Mouse (Mus musculus): ENCODE data around the gene Ubb. TPM values are rescaled to one million over a fixed set of nuclear protein-coding genes. Genes with fewer than 3 reads are reported as not detected.

Ubb gene
- polyA plus RNA-seq, 1 experiment from 2014 or later, result 2,952 TPM

- WGBS, result 75% methylated on average over 3 of the region's 3 CpGs
- Histone ChIP-seq H3K4me2 (no peak overlapping the region), H3K9me3 (ENCODE audit: low read depth, low read length) (no peaks in the 10 kb centered on the region), H3K27ac (ENCODE audit: low read depth) (no peak overlapping the region), H3K36me3 (ENCODE audit: insufficient read depth) (no peaks in the 10 kb centered on the region), H3K4me3 (ENCODE audit: low read depth, low read length) (no peak overlapping the region), H3K27me3 (ENCODE audit: insufficient read depth, low read length) (no peaks in the 10 kb centered on the region), H3K9ac (no peak overlapping the region), H3K4me1 (ENCODE audit: insufficient read depth) (no peaks in the 10 kb centered on the region)
- TF ChIP-seq CTCF (IDR thresholded peaks at IDR 0.05; ENCODE audit: low read depth), result no peak
- DNase-seq (no peak), ATAC-seq (ENCODE audit: insufficient read depth) (no peak)
Observed at GRCm38 (mm10) chr11:62568300-62568699, 17.3 kb downstream of the Ubb start.

- H3K9me3 ChIP-seq (ENCODE audit: low read depth, low read length), result no peaks in the 10 kb centered on the region
- H3K9ac ChIP-seq, result peak within 1 kb of the TSS; percentile 18; the same call in 1 of the 2 replicates
- H3K27me3 ChIP-seq (ENCODE audit: insufficient read depth, low read length), result peaks cover 4% of the 10 kb centered on the region; the same call in 1 of the 2 replicates
- H3K4me3 ChIP-seq (ENCODE audit: low read depth, low read length), result peak within 1 kb of the TSS; percentile 46
- H3K36me3 ChIP-seq (ENCODE audit: insufficient read depth), result no peaks in the 10 kb centered on the region
- peak within 1 kb of the TSS; percentile 81 for H3K4me2 ChIP-seq
- 74% methylated on average over 6 of the region's 6 CpGs for WGBS
- ATAC-seq (ENCODE audit: insufficient read depth) (no peak), DNase-seq (no peak)
- H3K4me1 ChIP-seq (ENCODE audit: insufficient read depth), result peaks cover 3% of the 10 kb centered on the region
- H3K27ac ChIP-seq (ENCODE audit: low read depth), result no peak within 1 kb of the TSS
- TF ChIP-seq CTCF (IDR thresholded peaks at IDR 0.05; ENCODE audit: low read depth), result no peak
Observed at GRCm38 (mm10) chr11:62573959-62574702, 23.2 kb downstream of the Ubb start, which contains the start of gene Trpv2. Gene Trpv2 (plus strand): TSS chr11:62574486.

- H3K4me2 ChIP-seq, result peak overlapping the region; percentile 81
- ATAC-seq (ENCODE audit: insufficient read depth), result no peak
- 72% methylated on average over 4 of the region's 4 CpGs for WGBS
Observed at GRCm38 (mm10) chr11:62574703-62575085, 23.7 kb downstream of the Ubb start.

GRCm38 (mm10) chr11:62575297-62575658 lies 24.3 kb downstream of the Ubb start:
- Histone ChIP-seq H3K4me1 (ENCODE audit: insufficient read depth) (peaks cover 3% of the 10 kb centered on the region), H3K27ac (ENCODE audit: low read depth) (no peak overlapping the region), H3K36me3 (ENCODE audit: insufficient read depth) (no peaks in the 10 kb centered on the region), H3K9me3 (ENCODE audit: low read depth, low read length) (no peaks in the 10 kb centered on the region), H3K4me2 (peak overlapping the region; percentile 81), H3K27me3 (ENCODE audit: insufficient read depth, low read length) (peaks cover 4% of the 10 kb centered on the region; the same call in 1 of the 2 replicates), H3K4me3 (ENCODE audit: low read depth, low read length) (peak overlapping the region; percentile 46), H3K9ac (peak overlapping the region; percentile 18)
- peak; percentile 95 for TF ChIP-seq CTCF (IDR thresholded peaks at IDR 0.05; ENCODE audit: low read depth)
- WGBS, result 0% methylated on average over 9 of the region's 9 CpGs
- DNase-seq, result peak; percentile 97
- ATAC-seq (ENCODE audit: insufficient read depth), result peak; percentile 83

More at GRCm38 (mm10) chr11:62574703-62575085, 23.7 kb downstream of the Ubb start:
- Histone ChIP-seq H3K36me3 (ENCODE audit: insufficient read depth) (no peaks in the 10 kb centered on the region), H3K4me1 (ENCODE audit: insufficient read depth) (peaks cover 3% of the 10 kb centered on the region), H3K9me3 (ENCODE audit: low read depth, low read length) (no peaks in the 10 kb centered on the region), H3K27me3 (ENCODE audit: insufficient read depth, low read length) (peaks cover 4% of the 10 kb centered on the region; the same call in 1 of the 2 replicates), H3K9ac (no peak overlapping the region), H3K27ac (ENCODE audit: low read depth) (no peak overlapping the region), H3K4me3 (ENCODE audit: low read depth, low read length) (no peak overlapping the region)
- no peak for DNase-seq
- no peak for TF ChIP-seq CTCF (IDR thresholded peaks at IDR 0.05; ENCODE audit: low read depth)

- no peaks in the 10 kb centered on the region for H3K9me3 ChIP-seq (ENCODE audit: low read depth, low read length)
- 7% methylated on average over 27 of the region's 27 CpGs for WGBS
- DNase-seq, result peak; percentile 52
Observed at GRCm38 (mm10) chr11:62575659-62576438, 24.9 kb downstream of the Ubb start.

GRCm38 (mm10) chr11:62576530-62577152 lies 25.7 kb downstream of the Ubb start:
- 58% methylated on average over 16 of the region's 16 CpGs for WGBS
- ATAC-seq (ENCODE audit: insufficient read depth), result no peak
- DNase-seq, result no peak
- no peaks in the 10 kb centered on the region for H3K36me3 ChIP-seq (ENCODE audit: insufficient read depth)
- H3K9me3 ChIP-seq (ENCODE audit: low read depth, low read length), result no peaks in the 10 kb centered on the region
- peak overlapping the region; percentile 46 for H3K4me3 ChIP-seq (ENCODE audit: low read depth, low read length)
- no peak overlapping the region for H3K9ac ChIP-seq
- H3K4me1 ChIP-seq (ENCODE audit: insufficient read depth), result peaks cover 3% of the 10 kb centered on the region
- TF ChIP-seq CTCF (IDR thresholded peaks at IDR 0.05; ENCODE audit: low read depth), result no peak
- H3K27ac ChIP-seq (ENCODE audit: low read depth), result no peak overlapping the region; the same call in 1 of the 2 replicates
- H3K27me3 ChIP-seq (ENCODE audit: insufficient read depth, low read length), result peaks cover 4% of the 10 kb centered on the region; the same call in 1 of the 2 replicates
- H3K4me2 ChIP-seq, result peak overlapping the region; percentile 81

More at GRCm38 (mm10) chr11:62575659-62576438, 24.9 kb downstream of the Ubb start:
- Histone ChIP-seq H3K9ac (peak overlapping the region; percentile 18), H3K36me3 (ENCODE audit: insufficient read depth) (no peaks in the 10 kb centered on the region), H3K4me2 (peak overlapping the region; percentile 81), H3K4me1 (ENCODE audit: insufficient read depth) (peaks cover 3% of the 10 kb centered on the region), H3K27ac (ENCODE audit: low read depth) (no peak overlapping the region), H3K27me3 (ENCODE audit: insufficient read depth, low read length) (peaks cover 4% of the 10 kb centered on the region; the same call in 1 of the 2 replicates), H3K4me3 (ENCODE audit: low read depth, low read length) (peak overlapping the region; percentile 46)
- TF ChIP-seq CTCF (IDR thresholded peaks at IDR 0.05; ENCODE audit: low read depth), result no peak
- ATAC-seq (ENCODE audit: insufficient read depth), result peak; percentile 68
